Mouse (Mus musculus): Measurements from ENCODE around the gene Tarbp2. TPM values are rescaled to one million over a fixed set of nuclear protein-coding genes. Genes with fewer than 3 reads are reported as not detected.

Gene Tarbp2
- polyA plus RNA-seq, 1 experiment, result 44.5 TPM

DNA sequence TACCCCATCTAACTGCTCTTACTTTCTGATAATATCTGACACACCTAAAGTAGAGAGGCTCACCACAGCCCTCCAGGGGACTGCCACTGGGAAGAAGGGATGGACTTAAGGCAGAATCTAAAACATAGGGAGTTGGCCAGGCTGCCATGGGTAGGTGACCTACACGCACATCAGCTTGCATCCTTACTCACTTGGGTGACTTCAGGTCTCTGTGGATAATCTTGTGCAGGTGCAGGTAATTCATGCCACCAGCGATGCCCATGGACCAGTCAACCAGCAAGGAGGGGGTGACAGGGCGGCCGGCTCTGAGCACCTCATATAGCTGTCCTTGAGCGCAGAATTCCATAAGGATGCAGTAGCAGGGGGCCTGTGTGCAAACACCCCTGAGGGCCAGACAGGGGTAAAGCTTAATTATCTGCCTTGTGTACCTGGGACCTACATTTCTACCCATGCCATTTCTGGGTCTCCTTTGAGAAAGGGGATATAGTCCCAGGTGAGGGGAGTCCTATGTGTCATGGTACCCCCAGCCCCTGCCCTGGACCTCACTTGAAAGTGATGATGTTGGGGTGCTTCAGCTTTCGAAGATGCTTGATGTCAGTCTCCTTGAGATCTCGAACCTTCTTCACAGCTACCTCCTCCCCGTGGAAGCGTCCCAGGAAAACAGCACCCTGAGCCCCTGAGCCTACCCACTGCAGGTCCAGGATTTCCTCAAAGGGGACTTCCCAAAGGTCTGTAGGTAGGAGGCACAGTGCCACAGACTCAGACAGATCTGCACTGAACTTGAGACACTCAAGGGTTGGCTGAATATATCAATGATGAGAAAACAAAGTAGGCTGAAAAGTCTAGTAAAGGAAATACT, 13.8 kb upstream of the Tarbp2 start:
- Histone ChIP-seq H3K4me3 (ENCODE audit: insufficient read depth, low read length) (no peak overlapping the region), H3K27ac (ENCODE audit: insufficient read depth, low read length) (no peak overlapping the region), H3K4me1 (ENCODE audit: control insufficient read depth, insufficient read depth, low read length) (no peaks in the 10 kb centered on the region)
- TF ChIP-seq POLR2A (IDR thresholded peaks at IDR 0.05; ENCODE audit: low read depth, low read length), result no peak
- no peak for TF ChIP-seq CTCF (IDR thresholded peaks at IDR 0.05; ENCODE audit: borderline replicate concordance, insufficient read depth, low read length)

DNA sequence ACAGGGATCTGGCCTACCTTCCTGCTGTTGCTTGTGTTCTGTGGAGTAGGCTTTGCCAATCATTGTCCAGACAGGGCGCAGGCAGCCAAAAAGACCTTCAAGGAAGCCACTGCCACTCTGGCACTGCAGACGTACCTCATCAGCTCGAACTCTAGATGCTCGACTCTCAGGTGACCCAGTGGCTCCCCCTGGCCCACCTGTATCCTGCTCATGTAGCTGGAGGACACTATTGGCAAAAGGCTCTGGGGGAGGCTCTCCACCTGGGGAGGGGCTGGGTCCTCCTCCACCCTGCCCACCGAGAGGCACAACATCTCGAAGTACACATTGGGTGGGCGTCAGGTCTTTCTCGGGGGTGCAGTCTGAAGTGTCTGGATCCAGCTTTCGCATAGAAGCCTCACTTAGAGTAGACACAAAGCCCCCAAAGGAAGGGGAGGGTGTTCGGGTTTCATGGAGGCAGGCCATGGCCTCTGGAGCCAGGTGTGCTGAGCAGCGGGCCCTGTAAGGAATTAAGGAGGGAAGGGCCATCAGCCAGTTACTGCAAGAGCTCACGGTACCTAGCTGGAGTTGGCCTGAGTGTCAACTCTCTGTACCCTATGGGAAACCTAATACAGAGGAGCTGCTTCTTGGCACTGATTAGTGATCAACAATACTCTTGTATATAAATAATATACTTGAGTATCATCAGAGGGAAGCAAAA, 12.8 kb upstream of the Tarbp2 start:
- Histone ChIP-seq H3K27ac (ENCODE audit: insufficient read depth, low read length) (no peak overlapping the region), H3K4me3 (ENCODE audit: insufficient read depth, low read length) (no peak overlapping the region), H3K4me1 (ENCODE audit: control insufficient read depth, insufficient read depth, low read length) (no peaks in the 10 kb centered on the region)
- TF ChIP-seq POLR2A (IDR thresholded peaks at IDR 0.05; ENCODE audit: low read depth, low read length), result no peak
- TF ChIP-seq CTCF (IDR thresholded peaks at IDR 0.05; ENCODE audit: borderline replicate concordance, insufficient read depth, low read length), result no peak

DNA sequence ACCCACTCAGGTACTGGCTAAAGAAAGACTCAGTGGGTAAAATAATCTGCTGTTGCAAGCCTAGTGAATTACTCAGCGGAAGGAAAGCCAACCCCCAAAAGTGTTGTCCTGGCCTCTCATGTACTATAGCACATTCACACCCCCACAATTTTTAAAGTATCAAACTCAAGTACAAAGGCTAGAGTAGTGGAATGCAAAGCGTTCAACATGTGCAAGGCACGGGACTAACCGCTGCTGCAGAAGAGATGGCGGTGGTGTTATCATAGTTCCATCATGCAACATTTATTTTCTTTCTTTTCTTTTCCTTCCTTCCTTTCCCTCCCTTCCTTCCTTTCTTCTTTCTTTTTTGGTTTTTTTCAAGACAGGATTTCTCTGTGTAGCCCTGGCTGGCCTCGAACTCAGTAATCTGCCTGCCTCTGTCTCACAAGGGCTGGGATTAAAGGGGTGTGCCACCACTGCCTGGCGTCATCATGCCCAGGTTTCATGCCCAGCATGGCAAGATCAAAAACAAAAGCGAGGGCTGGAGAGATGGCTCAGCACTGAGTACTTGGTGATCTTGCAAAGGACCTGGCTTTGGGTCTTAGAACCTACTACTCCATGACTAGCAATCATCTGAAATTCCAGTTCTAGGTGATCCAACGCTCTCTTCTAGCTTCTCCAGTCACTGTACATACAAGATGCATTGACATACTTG, 12.1 kb upstream of the Tarbp2 start:
- TF ChIP-seq CTCF (IDR thresholded peaks at IDR 0.05; ENCODE audit: borderline replicate concordance, insufficient read depth, low read length), result no peak
- TF ChIP-seq POLR2A (IDR thresholded peaks at IDR 0.05; ENCODE audit: low read depth, low read length), result no peak
- Histone ChIP-seq H3K27ac (ENCODE audit: insufficient read depth, low read length) (no peak overlapping the region), H3K4me3 (ENCODE audit: insufficient read depth, low read length) (no peak overlapping the region), H3K4me1 (ENCODE audit: control insufficient read depth, insufficient read depth, low read length) (no peaks in the 10 kb centered on the region)

DNA sequence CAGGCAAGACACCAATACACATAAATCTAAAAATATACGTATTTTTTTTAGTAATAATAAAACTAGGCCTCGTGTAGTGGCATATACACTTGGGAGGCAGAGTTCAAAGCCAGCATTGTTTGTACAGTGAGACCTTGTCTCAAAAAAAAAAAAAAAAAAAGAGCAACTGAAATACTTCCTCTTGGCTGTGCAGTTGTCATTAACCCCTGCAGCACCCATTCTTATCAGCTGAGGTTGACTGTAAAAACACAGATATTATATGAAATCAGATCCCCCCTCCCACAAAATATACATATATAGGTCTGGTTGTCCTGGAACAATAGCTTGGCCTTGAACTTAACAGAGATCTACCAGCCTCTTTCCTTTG, 11.5 kb upstream of the Tarbp2 start:
- Histone ChIP-seq H3K27ac (ENCODE audit: insufficient read depth, low read length) (no peak overlapping the region), H3K4me3 (ENCODE audit: insufficient read depth, low read length) (no peak overlapping the region), H3K4me1 (ENCODE audit: control insufficient read depth, insufficient read depth, low read length) (0 out of 2 replicates have a peak, but pooled peaks cover 4% of the 10 kb centered on the region)
- TF ChIP-seq POLR2A (IDR thresholded peaks at IDR 0.05; ENCODE audit: low read depth, low read length), result no peak
- no peak for TF ChIP-seq CTCF (IDR thresholded peaks at IDR 0.05; ENCODE audit: borderline replicate concordance, insufficient read depth, low read length)

DNA sequence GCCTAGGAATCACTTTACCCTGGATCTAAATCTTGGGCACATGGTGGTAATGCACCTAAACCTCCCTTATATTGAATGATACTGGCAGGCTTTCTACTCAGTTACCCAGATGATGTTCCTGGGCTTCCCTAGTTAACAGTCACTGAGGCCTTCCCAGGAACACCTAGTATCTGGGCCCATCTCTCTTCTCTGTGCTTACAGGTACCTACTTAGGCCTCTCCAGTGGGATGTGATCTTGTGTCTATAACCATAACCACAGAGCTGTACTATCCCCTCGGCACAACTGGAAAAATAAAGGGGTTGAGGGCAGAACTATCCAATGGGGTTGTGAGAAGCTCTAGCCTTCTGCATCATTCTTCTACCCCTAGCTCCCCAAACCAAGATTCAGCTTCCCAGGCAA, 11.1 kb upstream of the Tarbp2 start:
- Histone ChIP-seq H3K27ac (ENCODE audit: insufficient read depth, low read length) (no peak overlapping the region), H3K4me3 (ENCODE audit: insufficient read depth, low read length) (no peak overlapping the region), H3K4me1 (ENCODE audit: control insufficient read depth, insufficient read depth, low read length) (0 out of 2 replicates have a peak, but pooled peaks cover 6% of the 10 kb centered on the region)
- TF ChIP-seq CTCF (IDR thresholded peaks at IDR 0.05; ENCODE audit: borderline replicate concordance, insufficient read depth, low read length) (no peak), POLR2A (IDR thresholded peaks at IDR 0.05; ENCODE audit: low read depth, low read length) (no peak)

DNA sequence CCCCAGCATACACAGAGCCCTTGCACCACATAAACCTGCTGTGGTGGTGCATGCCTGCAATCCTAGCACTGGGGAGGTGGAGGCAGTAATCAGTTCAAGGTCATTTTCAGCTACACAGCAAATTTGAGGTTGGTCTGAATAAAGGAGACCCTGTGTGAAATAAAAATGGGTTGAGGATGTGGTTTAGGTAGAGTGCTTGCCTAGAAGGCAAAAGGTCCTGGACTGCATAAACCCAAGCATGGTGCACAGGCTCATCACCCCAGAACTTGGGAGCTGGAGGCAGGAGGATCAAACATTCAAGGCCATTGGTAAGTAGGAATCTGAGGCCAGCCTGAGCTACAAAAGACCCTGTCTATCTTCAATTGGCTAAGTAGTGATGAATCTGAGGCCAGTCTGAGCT, 10.4 kb upstream of the Tarbp2 start:
- H3K4me3 ChIP-seq (ENCODE audit: insufficient read depth, low read length), result no peak overlapping the region
- TF ChIP-seq CTCF (IDR thresholded peaks at IDR 0.05; ENCODE audit: borderline replicate concordance, insufficient read depth, low read length) (no peak), POLR2A (IDR thresholded peaks at IDR 0.05; ENCODE audit: low read depth, low read length) (no peak)
- 0 out of 2 replicates have a peak, but pooled peaks cover 9% of the 10 kb centered on the region for H3K4me1 ChIP-seq (ENCODE audit: control insufficient read depth, insufficient read depth, low read length)
- H3K27ac ChIP-seq (ENCODE audit: insufficient read depth, low read length), result no peak overlapping the region

DNA sequence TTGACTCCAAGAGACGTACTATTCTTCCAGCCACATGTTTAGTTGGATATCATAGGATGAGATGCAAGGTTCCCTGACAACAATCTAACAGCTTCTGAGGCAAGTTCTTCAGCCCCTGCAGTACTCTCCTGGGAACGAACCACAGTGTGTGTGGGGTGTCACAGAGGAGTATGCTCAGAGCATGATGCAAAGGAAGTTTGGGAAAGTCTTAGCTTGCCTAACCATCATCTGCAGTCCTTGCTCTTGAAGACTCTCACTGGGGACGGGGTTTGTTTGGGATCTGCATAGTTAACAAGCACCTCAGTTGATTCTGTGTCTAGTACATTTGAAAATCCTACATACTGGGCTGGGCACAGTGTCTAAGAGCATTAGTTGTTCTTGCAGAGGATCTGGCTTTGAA, 9.7 kb upstream of the Tarbp2 start:
- 0 out of 2 replicates have a peak, but pooled peaks cover 9% of the 10 kb centered on the region for H3K4me1 ChIP-seq (ENCODE audit: control insufficient read depth, insufficient read depth, low read length)
- TF ChIP-seq POLR2A (IDR thresholded peaks at IDR 0.05; ENCODE audit: low read depth, low read length), result no peak
- no peak for TF ChIP-seq CTCF (IDR thresholded peaks at IDR 0.05; ENCODE audit: borderline replicate concordance, insufficient read depth, low read length)
- no peak overlapping the region for H3K27ac ChIP-seq (ENCODE audit: insufficient read depth, low read length)
- H3K4me3 ChIP-seq (ENCODE audit: insufficient read depth, low read length), result no peak overlapping the region

DNA sequence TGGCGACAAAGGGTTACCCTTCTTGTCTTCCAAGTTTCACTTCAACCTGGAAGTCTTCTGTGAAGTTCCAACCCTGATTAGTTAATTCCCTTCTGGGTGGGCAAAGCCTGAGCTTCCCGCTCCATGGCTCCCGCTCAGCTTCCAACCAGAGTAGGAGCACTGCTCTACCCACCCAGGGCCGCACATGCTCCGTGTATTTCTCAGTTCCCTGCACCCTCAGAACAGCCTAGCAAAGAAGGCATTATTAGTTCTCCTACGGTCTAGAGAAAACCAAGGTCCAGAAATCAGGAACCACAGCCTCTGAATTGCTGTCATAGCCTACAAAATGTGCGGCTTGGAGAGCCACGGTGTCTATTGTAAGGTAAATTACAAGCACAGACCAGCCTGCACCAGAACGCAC, 7.9 kb upstream of the Tarbp2 start:
- Histone ChIP-seq H3K4me1 (ENCODE audit: control insufficient read depth, insufficient read depth, low read length) (0 out of 2 replicates have a peak, but pooled peaks cover 9% of the 10 kb centered on the region), H3K4me3 (ENCODE audit: insufficient read depth, low read length) (peak overlapping the region; percentile 44), H3K27ac (ENCODE audit: insufficient read depth, low read length) (no peak overlapping the region)
- no peak for TF ChIP-seq CTCF (IDR thresholded peaks at IDR 0.05; ENCODE audit: borderline replicate concordance, insufficient read depth, low read length)
- no peak for TF ChIP-seq POLR2A (IDR thresholded peaks at IDR 0.05; ENCODE audit: low read depth, low read length)

DNA sequence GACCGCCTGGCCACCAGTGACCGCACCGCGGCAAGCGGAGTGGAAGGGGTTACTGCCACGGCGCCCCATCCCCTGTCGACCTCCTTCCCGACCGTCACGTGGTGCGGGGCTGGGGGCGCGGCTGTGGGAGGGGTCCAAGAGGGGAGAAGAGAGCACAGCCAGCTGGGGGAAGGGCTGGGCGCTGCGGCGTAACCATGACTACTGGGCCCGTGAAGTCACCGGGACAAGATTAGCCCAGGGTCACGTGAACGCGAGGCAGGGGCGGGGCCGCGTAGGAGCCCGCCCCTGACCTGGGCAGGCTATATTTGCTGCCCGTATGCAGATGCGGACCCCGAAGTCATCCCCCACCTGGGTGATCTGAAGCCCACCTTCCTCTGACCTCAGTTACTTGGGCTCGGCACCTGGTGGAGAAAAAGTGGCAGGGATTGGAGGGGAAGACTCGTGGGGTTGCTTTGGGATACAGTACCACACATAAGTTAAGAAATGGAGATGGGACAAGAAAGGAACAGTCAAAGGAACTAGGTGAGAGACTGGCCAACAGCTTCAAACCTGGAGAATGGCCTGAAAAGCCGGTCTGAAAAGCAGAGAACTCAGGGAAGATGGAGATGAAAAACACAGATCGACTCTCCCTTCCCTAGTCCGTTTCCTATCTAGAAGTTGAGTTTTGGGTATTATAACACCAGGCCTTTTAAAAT, 7.3 kb upstream of the Tarbp2 start:
- H3K4me1 ChIP-seq (ENCODE audit: control insufficient read depth, insufficient read depth, low read length), result 0 out of 2 replicates have a peak, but pooled peaks cover 9% of the 10 kb centered on the region
- TF ChIP-seq CTCF (IDR thresholded peaks at IDR 0.05; ENCODE audit: borderline replicate concordance, insufficient read depth, low read length) (no peak), POLR2A (IDR thresholded peaks at IDR 0.05; ENCODE audit: low read depth, low read length) (peak; percentile 38)
- H3K27ac ChIP-seq (ENCODE audit: insufficient read depth, low read length), result peak overlapping the region; percentile 28; the same call in 1 of the 2 replicates
- H3K4me3 ChIP-seq (ENCODE audit: insufficient read depth, low read length), result peak overlapping the region; percentile 44
